ENCODE assay signal across 9 mouse cellular contexts in genomic region chr7:30635752-30636151, GRCm38 (mm10). TPM values are rescaled to one million over a fixed set of nuclear protein-coding genes. Genes with fewer than 3 reads are reported as not detected.
DNase-seq lines count a peak whose midpoint lies in the region; ATAC-seq and TF ChIP-seq lines count a peak whose summit lies in the region.
"Had no signal": no experiment of that assay in that cellular context is flagged by ENCODE, and none has a peak within 500 bp of the region (broad histone marks: within the 10 kb centered on the region; RNA-seq: fewer than 3 reads in every experiment).

TSS of gene Etv2 (minus strand) at chr7:30635852.

- H3K4me2 ChIP-seq in liver, embryonic 13.5 days, result peak within 1 kb of the TSS; percentile 46
- H3K4me2 ChIP-seq in stomach, postnatal 0 days (replicated peaks; ENCODE audit: low read depth), result peak within 1 kb of the TSS; percentile 14; the same call in 1 of the 2 replicates

- peak within 1 kb of the TSS; percentile 89 for H3K4me3 ChIP-seq in megakaryocyte, embryonic 14.5 days (replicated peaks)
- peak within 1 kb of the TSS; percentile 36 for H3K4me3 ChIP-seq in hindbrain, embryonic 10.5 days
- peak within 1 kb of the TSS; percentile 22 for H3K4me3 ChIP-seq in liver, embryonic 13.5 days (replicated peaks)
- H3K4me3 ChIP-seq in stomach, postnatal 0 days (ENCODE audit: low read depth, low read length), result peak within 1 kb of the TSS; percentile 15; the same call in 1 of the 2 replicates
- H3K4me3 ChIP-seq in layer of hippocampus, adult 2 months, result no peak within 1 kb of the TSS

- no peak for DNase-seq in hindbrain, embryonic 10.5 days (ENCODE audit: low spot score)
- no peak for DNase-seq in liver, embryonic 13.5 days
- no peak for DNase-seq in stomach, postnatal 0 days (ENCODE audit: low spot score)
- no peak for DNase-seq in adrenal gland, postnatal 25 days
- no peak for DNase-seq in layer of hippocampus, adult 2 months (ENCODE audit: low spot score in 2 of 2)
- DNase-seq: cerebellum, adult 9-10 months had no signal

- no peaks in the 10 kb centered on the region for H3K9me3 ChIP-seq in megakaryocyte, embryonic 14.5 days
- no peaks in the 10 kb centered on the region for H3K9me3 ChIP-seq in hindbrain, embryonic 10.5 days
- no peaks in the 10 kb centered on the region for H3K9me3 ChIP-seq in liver, embryonic 13.5 days (replicated peaks)
- H3K9me3 ChIP-seq in stomach, postnatal 0 days (ENCODE audit: control insufficient read depth, low read length), result no peaks in the 10 kb centered on the region

- H3K27ac ChIP-seq in hindbrain, embryonic 10.5 days, result no peak within 1 kb of the TSS
- H3K27ac ChIP-seq in liver, embryonic 13.5 days, result no peak within 1 kb of the TSS
- no peak within 1 kb of the TSS for H3K27ac ChIP-seq in stomach, postnatal 0 days (replicated peaks)
- no peak within 1 kb of the TSS for H3K27ac ChIP-seq in layer of hippocampus, adult 2 months

- H3K36me3 ChIP-seq in megakaryocyte, embryonic 14.5 days (replicated peaks; ENCODE audit: low read length), result peaks cover 13% of the 10 kb centered on the region
- peaks cover 10% of the 10 kb centered on the region for H3K36me3 ChIP-seq in hindbrain, embryonic 10.5 days
- peaks cover 7% of the 10 kb centered on the region for H3K36me3 ChIP-seq in liver, embryonic 13.5 days
- H3K36me3 ChIP-seq in stomach, postnatal 0 days (ENCODE audit: control insufficient read depth, insufficient read depth, low read length), result 0 out of 2 replicates have a peak, but pooled peaks cover 4% of the 10 kb centered on the region

- ATAC-seq in megakaryocyte, adult 5-6 weeks (ENCODE audit: poor library complexity, severe bottlenecking), result no peak
- no peak for ATAC-seq in liver, embryonic 13.5 days (ENCODE audit: low read depth)
- no peak for ATAC-seq in stomach, postnatal 0 days (ENCODE audit: low FRiP score, low TSS enrichment)

- 2% methylated on average over 5 of the region's 5 CpGs for WGBS in hindbrain, embryonic 10.5 days
- 4% methylated on average over 5 of the region's 5 CpGs for WGBS in liver, embryonic 13.5 days (ENCODE audit: insufficient replicate concordance)
- 1% methylated on average over 5 of the region's 5 CpGs for WGBS in stomach, postnatal 0 days

- H3K9ac ChIP-seq in liver, embryonic 13.5 days, result no peak within 1 kb of the TSS
- no peak within 1 kb of the TSS for H3K9ac ChIP-seq in stomach, postnatal 0 days (ENCODE audit: low read length)

- no peak for TF ChIP-seq EP300 in stomach, postnatal 0 days (optimal IDR thresholded peaks at IDR 0.05)

- H3K4me1 ChIP-seq in megakaryocyte, embryonic 14.5 days, result peaks cover 56% of the 10 kb centered on the region
- peaks cover 26% of the 10 kb centered on the region for H3K4me1 ChIP-seq in hindbrain, embryonic 10.5 days (replicated peaks)
- H3K4me1 ChIP-seq in liver, embryonic 13.5 days (replicated peaks), result peaks cover 18% of the 10 kb centered on the region
- no peaks in the 10 kb centered on the region for H3K4me1 ChIP-seq in stomach, postnatal 0 days (replicated peaks; ENCODE audit: control insufficient read depth, insufficient read depth)

- H3K27me3 ChIP-seq in megakaryocyte, embryonic 14.5 days (replicated peaks), result peaks cover 54% of the 10 kb centered on the region
- peaks cover 76% of the 10 kb centered on the region for H3K27me3 ChIP-seq in hindbrain, embryonic 10.5 days (ENCODE audit: insufficient read depth, poor library complexity, severe bottlenecking)
- peaks cover 63% of the 10 kb centered on the region for H3K27me3 ChIP-seq in liver, embryonic 13.5 days
- H3K27me3 ChIP-seq in stomach, postnatal 0 days (ENCODE audit: control insufficient read depth, insufficient read depth, low read length), result peaks cover 7% of the 10 kb centered on the region; the same call in 1 of the 2 replicates

- no peak for TF ChIP-seq CTCF in stomach, postnatal 0 days (IDR thresholded peaks at IDR 0.05; ENCODE audit: low read depth)
- no peak for TF ChIP-seq CTCF in layer of hippocampus, adult 2 months (conservative IDR thresholded peaks at IDR 0.05)

RNA-seq across cellular contexts. Expression of gene Etv2, which starts in this region (rescaled TPM):
- polyA plus RNA-seq in megakaryocyte, embryonic 14.5 days (2012; ENCODE audit: insufficient read depth, low replicate concordance), result 0.44 TPM in 1 of 2 replicates, not detected in the other
- not detected in 2 replicates for total RNA-seq in megakaryocyte, adult 5-6 weeks (2015)
- total RNA-seq in megakaryocyte, adult 5-6 weeks (2017), result 0.59 TPM in 1 of 2 replicates, not detected in the other
- polyA plus RNA-seq in hindbrain, embryonic 10.5 days (2016; fragmentation: Nextera tagmentation; extraction: Ambion mirVana), result 0.14 TPM in 1 of 2 replicates, not detected in the other
- polyA plus RNA-seq in liver, embryonic 13.5 days (2015; fragmentation: Nextera tagmentation; extraction: Ambion mirVana), result 0.09 TPM in 1 of 2 replicates, not detected in the other
- not detected in 2 replicates for polyA plus RNA-seq in stomach, postnatal 0 days (2015; fragmentation: Nextera tagmentation; extraction: Ambion mirVana)
- total RNA-seq in adrenal gland, postnatal 25 days (2021), result not detected in 2 replicates
- total RNA-seq in layer of hippocampus, adult 2 months (2021), result not detected
- total RNA-seq: gastrocnemius, adult 8-10 months had no signal
